Mouse (Mus musculus) stomach, embryonic 16.5 days (tissue): ENCODE data around the gene Wfdc2. TPM values are rescaled to one million over a fixed set of nuclear protein-coding genes. Genes with fewer than 3 reads are reported as not detected.

ENCODE experiments used
- polyA plus RNA-seq: library from polyadenylated mRNA; unstranded; fragments of >200 nt; fragmentation: Nextera tagmentation; extraction: Ambion mirVana; gene quantifications from 2 replicates; pipeline ENCODE4 v1.2.1, GENCODE M21; 2015

Gene Wfdc2
- polyA plus RNA-seq, 1 experiment from 2014 or later = 155 TPM

Other genes with a start within 250 kb of the Wfdc2 start
- gene Svs6, start 245.7 kb upstream of the Wfdc2 start, polyA plus RNA-seq = not detected in 2 replicates
- gene Svs5, start 229.7 kb upstream of the Wfdc2 start, polyA plus RNA-seq = not detected in 2 replicates
- 35.5 and 46.1 TPM in 2 replicates for gene Slpi, start 173.3 kb upstream of the Wfdc2 start, polyA plus RNA-seq
- gene Rbpjl, start 159.3 kb upstream of the Wfdc2 start, polyA plus RNA-seq = 41.3 and 45.2 TPM in 2 replicates
- 6.4 and 8.9 TPM in 2 replicates for gene Matn4, start 157.3 kb upstream of the Wfdc2 start, polyA plus RNA-seq
- 150 and 173 TPM in 2 replicates for gene Sdc4, start 118.5 kb upstream of the Wfdc2 start, polyA plus RNA-seq
- gene Sys1, start 105.4 kb upstream of the Wfdc2 start, polyA plus RNA-seq = 48.1 and 49.4 TPM in 2 replicates
- 17.2 and 19.2 TPM in 2 replicates for gene Gm20458, start 101.4 kb upstream of the Wfdc2 start, polyA plus RNA-seq
- gene Trp53tg5, start 88.7 kb upstream of the Wfdc2 start, polyA plus RNA-seq = not detected in 2 replicates
- gene Dbndd2, start 76.3 kb upstream of the Wfdc2 start, polyA plus RNA-seq = 12.1 and 21.3 TPM in 2 replicates
- gene Pigt, start 64.9 kb upstream of the Wfdc2 start, polyA plus RNA-seq = 69.6 and 72.9 TPM in 2 replicates
- not detected in 2 replicates for gene Spint3, start 11.0 kb downstream of the Wfdc2 start, polyA plus RNA-seq
- 1.3 and 2.2 TPM in 2 replicates for gene Wfdc6a, start 23.0 kb downstream of the Wfdc2 start, polyA plus RNA-seq
- gene Eppin, start 31.2 kb downstream of the Wfdc2 start, polyA plus RNA-seq = not detected in 2 replicates
- not detected in 2 replicates for gene Wfdc6b, start 51.1 kb downstream of the Wfdc2 start, polyA plus RNA-seq
- not detected in 2 replicates for gene Wfdc8, start 51.2 kb downstream of the Wfdc2 start, polyA plus RNA-seq
- gene Wfdc16, start 76.4 kb downstream of the Wfdc2 start, polyA plus RNA-seq = not detected in 2 replicates
- gene Wfdc10, start 93.6 kb downstream of the Wfdc2 start, polyA plus RNA-seq = 0.79 TPM in 1 of 2 replicates, not detected in the other
- not detected in 2 replicates for gene Wfdc9, start 94.2 kb downstream of the Wfdc2 start, polyA plus RNA-seq
- not detected in 2 replicates for gene Wfdc11, start 111.7 kb downstream of the Wfdc2 start, polyA plus RNA-seq
- gene Wfdc13, start 122.7 kb downstream of the Wfdc2 start, polyA plus RNA-seq = 4.2 and 5.5 TPM in 2 replicates
- gene Spint4, start 136.1 kb downstream of the Wfdc2 start, polyA plus RNA-seq = not detected in 2 replicates
- not detected in 2 replicates for gene Spint5, start 152.9 kb downstream of the Wfdc2 start, polyA plus RNA-seq
- 1.3 and 1.9 TPM in 2 replicates for gene Wfdc3, start 183.5 kb downstream of the Wfdc2 start, polyA plus RNA-seq
- 58.0 and 58.3 TPM in 2 replicates for gene Dnttip1, start 183.6 kb downstream of the Wfdc2 start, polyA plus RNA-seq
- 332 and 335 TPM in 2 replicates for gene Ube2c, start 207.5 kb downstream of the Wfdc2 start, polyA plus RNA-seq
- gene Tnnc2, start 217.6 kb downstream of the Wfdc2 start, polyA plus RNA-seq = 15.7 and 377 TPM in 2 replicates
- gene Snx21, start 223.4 kb downstream of the Wfdc2 start, polyA plus RNA-seq = 26.3 and 26.5 TPM in 2 replicates
- gene Acot8, start 242.5 kb downstream of the Wfdc2 start, polyA plus RNA-seq = 23.8 and 23.9 TPM in 2 replicates
- 8.8 TPM in 2 replicates for gene Zswim3, start 242.7 kb downstream of the Wfdc2 start, polyA plus RNA-seq